Mouse (Mus musculus) megakaryocyte, embryonic 14.5 days (primary cell): Measurements from ENCODE around the gene Ppp1r26. TPM values are rescaled to one million over a fixed set of nuclear protein-coding genes. Genes with fewer than 3 reads are reported as not detected.

Experiments used
- H3K27me3 ChIP-seq: replicated peaks from 2 replicates; pipeline ENCODE3; 2012; ENCODE audit warnings: inconsistent platforms
- H3K36me3 ChIP-seq: replicated peaks from 2 replicates; pipeline ENCODE3; 2012; ENCODE audit warnings: low read length, inconsistent platforms, mixed read lengths
- H3K4me1 ChIP-seq: 2 replicates; pipeline ENCODE4 v1.6.1; 2012; ENCODE audit warnings: inconsistent platforms
- H3K4me3 ChIP-seq: replicated peaks from 2 replicates; pipeline ENCODE3; 2012; ENCODE audit warnings: moderate library complexity, mild to moderate bottlenecking, inconsistent platforms
- H3K9me3 ChIP-seq: 2 replicates; pipeline ENCODE4 v1.6.1; 2012; ENCODE audit warnings: inconsistent platforms
- FLI1 ChIP-seq: IDR thresholded peaks from 2 replicates; pipeline ENCODE4 v1.6.1; 2012; ENCODE audit warnings: low read length, inconsistent platforms, mixed read lengths
- GATA1 ChIP-seq: IDR thresholded peaks from 3 replicates; pipeline ENCODE4 v1.6.1; 2012; ENCODE audit warnings: mixed read lengths, low read length, inconsistent platforms, borderline replicate concordance
- polyA plus RNA-seq: library from polyadenylated mRNA; stranded (reverse); fragments of >175 nt; gene quantifications from 2 replicates; pipeline ENCODE4 v1.2.3, GENCODE M21; 2012; ENCODE audit warnings: low replicate concordance; ENCODE audit not compliant: insufficient read depth

The Ppp1r26 gene
- polyA plus RNA-seq, 1 experiment, result not detected

DNA sequence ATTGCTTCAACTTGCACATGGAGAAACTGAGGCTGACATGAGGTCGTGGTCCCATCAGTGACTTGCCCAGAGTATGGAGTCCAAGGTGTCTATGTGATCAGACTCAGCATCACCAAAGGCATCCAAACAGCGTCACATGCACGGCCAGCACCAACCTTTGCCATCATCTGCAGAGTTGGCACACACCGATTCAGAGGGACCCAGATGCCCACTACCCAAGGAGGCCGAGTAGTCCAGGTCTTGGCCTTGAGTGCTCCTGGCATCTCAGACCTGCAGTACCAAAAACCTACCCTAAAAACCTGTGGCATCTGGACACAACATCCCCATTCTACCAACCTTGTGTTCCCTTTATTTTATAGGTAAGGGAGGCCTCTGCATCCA, 31.9 kb upstream of the Ppp1r26 start:
- TF ChIP-seq GATA1, result no peak
- TF ChIP-seq FLI1, result no peak
- H3K27me3 ChIP-seq, result peaks cover 30% of the 10 kb centered on the region
- H3K9me3 ChIP-seq, result no peaks in the 10 kb centered on the region
- H3K4me3 ChIP-seq, result no peak overlapping the region
- H3K36me3 ChIP-seq, result no peaks in the 10 kb centered on the region
- H3K4me1 ChIP-seq, result no peaks in the 10 kb centered on the region

DNA sequence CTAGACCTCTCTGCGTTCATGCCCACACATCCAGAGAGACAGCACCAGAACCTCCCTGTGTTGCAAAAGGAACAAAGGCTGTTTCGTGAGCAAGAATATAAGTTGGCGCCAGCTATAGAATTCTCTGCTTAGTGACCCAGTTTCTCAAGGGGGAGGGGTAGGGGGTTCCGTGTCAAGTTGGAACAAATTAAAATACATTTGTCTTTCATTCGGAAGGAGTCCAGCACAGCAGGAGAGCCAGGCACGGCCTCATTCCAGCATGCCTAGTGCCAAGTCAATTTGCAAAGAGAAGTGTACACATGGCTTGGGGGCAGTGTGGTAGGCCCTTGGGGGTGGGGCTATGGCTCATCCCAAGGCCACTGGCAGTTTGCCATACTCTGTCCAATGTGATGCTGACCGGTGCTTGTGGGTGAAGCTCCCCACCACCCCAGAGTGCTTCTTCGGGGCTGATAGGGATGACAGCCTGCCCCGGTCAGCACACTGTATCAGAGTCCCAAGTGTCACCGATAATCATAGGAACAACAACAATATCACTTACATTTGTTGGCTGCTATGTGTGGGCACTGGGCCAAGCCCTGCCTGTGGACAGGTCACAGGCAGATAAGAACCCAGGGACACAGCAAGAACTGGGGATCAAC, 31.1 kb upstream of the Ppp1r26 start:
- Histone ChIP-seq H3K4me3 (no peak overlapping the region), H3K9me3 (no peaks in the 10 kb centered on the region), H3K36me3 (no peaks in the 10 kb centered on the region), H3K4me1 (no peaks in the 10 kb centered on the region), H3K27me3 (peaks cover 30% of the 10 kb centered on the region)
- TF ChIP-seq GATA1, result no peak
- TF ChIP-seq FLI1, result no peak

DNA sequence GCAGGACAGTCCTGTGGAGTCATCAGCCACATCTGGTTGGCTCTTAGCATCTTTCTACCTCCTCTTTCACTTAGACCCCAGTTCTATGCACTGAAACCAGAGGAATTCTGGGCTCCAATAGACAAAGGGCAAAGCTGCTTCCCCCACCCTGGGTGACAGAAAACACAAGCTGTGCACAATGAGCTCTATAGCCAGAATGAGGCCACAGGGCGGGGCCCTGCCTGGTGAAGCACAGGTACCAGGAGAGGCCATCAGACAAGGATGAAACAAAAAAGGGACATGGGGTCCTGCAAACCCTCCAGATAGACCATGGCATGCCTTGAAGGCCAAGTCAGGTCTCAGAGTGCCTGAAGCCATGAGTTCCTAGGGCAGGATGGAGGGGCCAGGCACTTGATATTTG, 30.1 kb upstream of the Ppp1r26 start:
- TF ChIP-seq GATA1 (no peak), FLI1 (no peak)
- Histone ChIP-seq H3K4me3 (no peak overlapping the region), H3K36me3 (no peaks in the 10 kb centered on the region), H3K4me1 (no peaks in the 10 kb centered on the region), H3K27me3 (peaks cover 36% of the 10 kb centered on the region), H3K9me3 (no peaks in the 10 kb centered on the region)

DNA sequence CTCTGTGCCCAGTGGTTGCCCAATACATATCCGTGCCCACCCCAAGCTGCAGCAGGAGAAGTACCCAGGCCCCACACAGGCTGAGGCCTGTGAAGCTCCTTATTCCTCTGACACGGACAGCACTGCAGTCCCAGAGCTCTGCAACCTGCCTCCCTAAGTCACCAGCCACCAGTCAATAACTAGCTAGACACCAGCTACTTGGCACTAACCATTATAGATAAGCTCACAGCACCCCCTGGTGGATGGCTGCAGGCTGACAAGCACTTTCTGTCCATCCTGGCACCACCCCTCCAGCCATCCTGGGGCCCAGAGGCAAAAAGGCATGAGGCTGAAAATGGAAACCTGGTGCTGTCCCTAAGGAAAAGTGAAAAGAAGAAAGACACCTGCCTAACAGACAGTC, 28.6 kb upstream of the Ppp1r26 start:
- peaks cover 30% of the 10 kb centered on the region for H3K27me3 ChIP-seq
- no peaks in the 10 kb centered on the region for H3K36me3 ChIP-seq
- no peak overlapping the region for H3K4me3 ChIP-seq
- TF ChIP-seq FLI1, result no peak
- H3K4me1 ChIP-seq, result no peaks in the 10 kb centered on the region
- no peaks in the 10 kb centered on the region for H3K9me3 ChIP-seq

DNA sequence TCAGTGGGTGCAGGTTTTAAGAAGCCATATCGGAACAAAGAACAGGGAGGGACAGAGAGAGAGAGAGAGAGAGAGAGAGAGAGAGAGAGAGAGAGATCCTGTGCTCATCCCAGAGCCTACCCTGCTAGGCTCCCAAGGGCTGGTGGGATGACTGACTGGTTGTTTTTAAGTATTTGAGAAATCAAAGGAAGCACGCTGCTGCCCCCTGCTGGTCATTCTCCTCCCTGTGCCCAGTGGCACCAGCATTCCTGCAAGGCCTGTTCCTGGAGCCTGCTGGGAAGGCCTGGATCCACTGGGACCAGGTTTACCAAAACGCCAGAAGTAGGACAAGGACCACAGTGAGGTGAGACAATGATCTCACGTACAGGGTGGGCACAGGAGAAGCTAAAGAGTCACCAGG, 26.7 kb upstream of the Ppp1r26 start:
- Histone ChIP-seq H3K9me3 (no peaks in the 10 kb centered on the region), H3K27me3 (peaks cover 28% of the 10 kb centered on the region), H3K36me3 (no peaks in the 10 kb centered on the region), H3K4me1 (no peaks in the 10 kb centered on the region), H3K4me3 (no peak overlapping the region)
- TF ChIP-seq FLI1 (no peak), GATA1 (no peak)

DNA sequence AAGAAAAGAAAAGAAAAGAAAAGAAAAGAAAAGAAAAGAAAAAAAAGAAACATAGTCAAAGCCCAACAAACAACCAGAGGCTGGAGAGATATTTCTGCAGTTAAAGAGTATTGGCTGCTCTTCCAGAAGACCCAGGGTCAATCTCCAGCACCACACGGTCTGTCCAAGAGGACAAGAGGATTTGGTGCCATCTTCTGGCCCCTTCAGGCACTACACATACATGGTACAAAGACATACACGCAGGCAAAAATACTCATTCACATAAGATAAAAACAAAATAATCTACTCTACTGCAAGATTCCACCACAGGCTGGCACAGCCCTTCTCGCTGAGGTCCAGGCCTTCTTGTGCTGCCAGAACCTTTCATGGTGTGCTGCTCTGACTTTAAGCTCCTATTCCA, 23.4 kb upstream of the Ppp1r26 start:
- no peaks in the 10 kb centered on the region for H3K4me1 ChIP-seq
- no peak overlapping the region for H3K4me3 ChIP-seq
- H3K36me3 ChIP-seq, result no peaks in the 10 kb centered on the region
- peaks cover 28% of the 10 kb centered on the region for H3K27me3 ChIP-seq
- H3K9me3 ChIP-seq, result no peaks in the 10 kb centered on the region
- TF ChIP-seq FLI1 (no peak), GATA1 (no peak)

DNA sequence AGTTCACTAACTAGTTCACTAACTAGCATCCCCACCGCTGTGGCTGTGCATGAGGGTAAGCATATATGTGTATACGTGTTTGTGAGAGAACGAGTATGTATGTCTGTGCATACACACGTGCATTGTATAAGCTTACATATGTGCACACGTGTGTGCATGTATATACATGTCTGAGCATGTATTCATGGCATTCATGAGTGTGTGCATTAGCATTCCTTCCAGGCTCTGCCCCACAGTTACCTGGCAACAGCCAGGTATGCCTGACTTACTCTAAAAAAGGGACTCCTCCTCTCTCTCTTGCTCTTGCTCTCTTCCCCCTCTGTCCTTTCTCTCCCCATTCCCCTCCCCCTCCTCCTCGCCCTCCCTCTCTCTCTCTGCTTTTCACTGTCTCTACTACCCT, 19.4 kb upstream of the Ppp1r26 start:
- no peak for TF ChIP-seq GATA1
- no peak for TF ChIP-seq FLI1
- H3K4me3 ChIP-seq, result no peak overlapping the region
- no peaks in the 10 kb centered on the region for H3K4me1 ChIP-seq
- H3K27me3 ChIP-seq, result peaks cover 17% of the 10 kb centered on the region
- H3K36me3 ChIP-seq, result no peaks in the 10 kb centered on the region
- H3K9me3 ChIP-seq, result peaks cover 17% of the 10 kb centered on the region

DNA sequence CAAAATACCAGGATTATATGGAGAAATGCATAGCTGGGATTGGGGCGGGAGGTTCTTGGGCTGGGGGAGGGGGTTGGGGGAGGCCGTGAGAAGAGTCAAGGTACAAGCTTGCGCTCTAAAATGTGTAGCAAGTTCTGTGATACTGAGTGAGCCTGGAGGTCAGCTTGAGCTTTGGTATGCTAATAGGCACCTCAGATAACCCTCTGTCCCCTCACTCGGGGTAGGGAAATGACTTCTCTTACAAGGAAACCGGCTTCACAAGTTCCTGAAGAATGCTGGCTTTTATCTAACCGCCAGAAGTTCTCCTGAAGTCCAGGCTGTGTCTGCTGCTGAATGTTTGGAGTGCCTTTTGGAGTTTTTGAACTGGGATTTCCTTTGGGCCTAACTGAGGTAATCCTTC, 15.8 kb upstream of the Ppp1r26 start:
- peaks cover 15% of the 10 kb centered on the region for H3K27me3 ChIP-seq
- H3K9me3 ChIP-seq, result peaks cover 21% of the 10 kb centered on the region
- no peak overlapping the region for H3K4me3 ChIP-seq
- TF ChIP-seq FLI1, result no peak
- TF ChIP-seq GATA1, result no peak
- no peaks in the 10 kb centered on the region for H3K4me1 ChIP-seq
- no peaks in the 10 kb centered on the region for H3K36me3 ChIP-seq

DNA sequence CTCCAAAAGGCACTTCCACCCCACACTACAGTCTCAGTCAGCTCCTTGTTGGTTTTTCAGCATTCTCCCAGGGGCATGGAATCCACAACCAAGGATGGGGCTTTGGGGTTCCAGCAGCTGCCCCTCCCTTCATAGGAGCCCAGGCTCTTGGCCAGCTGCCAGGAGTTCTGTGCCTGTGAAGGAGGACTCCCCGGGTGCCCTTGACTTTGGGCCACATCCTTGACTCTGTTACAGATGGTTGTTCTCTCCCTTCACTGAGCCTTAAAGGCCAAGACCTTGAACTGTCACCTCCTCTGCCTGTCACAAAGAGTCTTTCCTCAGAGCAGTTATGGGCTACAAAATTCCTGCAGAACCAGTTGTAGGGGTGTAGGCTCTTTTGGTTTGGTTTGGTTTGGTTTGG, 13.8 kb upstream of the Ppp1r26 start:
- peaks cover 33% of the 10 kb centered on the region for H3K9me3 ChIP-seq
- H3K4me3 ChIP-seq, result no peak overlapping the region
- H3K36me3 ChIP-seq, result no peaks in the 10 kb centered on the region
- TF ChIP-seq GATA1 (no peak), FLI1 (no peak)
- H3K27me3 ChIP-seq, result peaks cover 11% of the 10 kb centered on the region
- no peaks in the 10 kb centered on the region for H3K4me1 ChIP-seq

DNA sequence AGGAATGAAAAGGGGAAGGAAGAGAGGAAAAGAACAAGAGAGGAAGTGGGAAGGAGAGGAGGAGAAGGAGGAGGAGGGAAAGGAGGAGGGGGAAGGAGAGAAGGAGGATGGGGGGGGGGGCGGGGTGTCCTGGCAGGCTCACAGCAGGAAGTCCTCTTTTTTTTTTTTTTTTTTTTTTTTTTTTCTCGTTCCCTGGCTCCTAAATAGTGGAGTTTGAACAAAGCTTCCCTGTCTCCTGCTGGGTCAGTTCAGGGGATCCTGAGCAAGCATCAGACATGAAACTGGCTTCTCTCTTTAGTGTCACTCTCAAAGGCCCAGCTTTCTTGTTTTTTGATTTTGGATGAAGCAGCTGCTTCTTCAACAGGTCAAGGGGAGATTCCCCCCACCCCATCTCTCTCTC, 13.1 kb upstream of the Ppp1r26 start:
- TF ChIP-seq GATA1, result no peak
- no peak for TF ChIP-seq FLI1
- Histone ChIP-seq H3K4me1 (no peaks in the 10 kb centered on the region), H3K4me3 (no peak overlapping the region), H3K27me3 (peaks cover 11% of the 10 kb centered on the region), H3K36me3 (no peaks in the 10 kb centered on the region), H3K9me3 (peaks cover 33% of the 10 kb centered on the region)

DNA sequence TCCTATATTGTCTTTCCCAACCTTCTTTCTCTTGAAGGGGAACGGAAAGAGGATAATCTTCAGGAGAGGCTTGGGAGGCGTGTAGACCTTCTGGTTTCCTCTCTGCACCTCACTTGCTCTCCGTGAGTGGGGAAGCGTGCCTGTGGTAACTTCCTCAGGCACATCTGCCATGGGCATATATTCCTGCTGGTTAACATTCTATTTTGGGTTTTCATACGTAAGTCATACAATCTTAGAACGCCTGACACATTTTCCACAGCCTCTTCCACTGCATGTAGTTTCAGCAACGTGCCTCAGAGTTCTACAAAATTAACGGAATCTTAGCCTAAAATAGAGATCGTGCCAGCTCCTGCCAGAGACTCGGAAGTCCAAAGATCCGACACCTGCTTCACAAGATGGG, 11.2 kb upstream of the Ppp1r26 start:
- peaks cover 21% of the 10 kb centered on the region for H3K9me3 ChIP-seq
- TF ChIP-seq GATA1 (no peak), FLI1 (no peak)
- H3K27me3 ChIP-seq, result peaks cover 8% of the 10 kb centered on the region
- no peak overlapping the region for H3K4me3 ChIP-seq
- H3K4me1 ChIP-seq, result no peaks in the 10 kb centered on the region
- no peaks in the 10 kb centered on the region for H3K36me3 ChIP-seq
